Mouse (Mus musculus) liver, embryonic 18 days (tissue): ENCODE measurements around the gene Lrfn5. TPM values are rescaled to one million over a fixed set of nuclear protein-coding genes. Genes with fewer than 3 reads are reported as not detected.

Experiments
- polyA plus RNA-seq: library from polyadenylated mRNA; depleted of rRNA; stranded (reverse); fragments of >200 nt; gene quantifications from 2 replicates; pipeline ENCODE4 v1.2.3, GENCODE M21; 2012; rRNA removed

The Lrfn5 gene
- polyA plus RNA-seq: 0.02 TPM in 2 replicates

GRCm38 (mm10) chr12:61522829-61523370 lies at the start of gene Lrfn5:
Gene Lrfn5 (plus strand): TSS chr12:61523150.

